Mouse (Mus musculus): Measurements from ENCODE around the gene Tbc1d22a.

DNA sequence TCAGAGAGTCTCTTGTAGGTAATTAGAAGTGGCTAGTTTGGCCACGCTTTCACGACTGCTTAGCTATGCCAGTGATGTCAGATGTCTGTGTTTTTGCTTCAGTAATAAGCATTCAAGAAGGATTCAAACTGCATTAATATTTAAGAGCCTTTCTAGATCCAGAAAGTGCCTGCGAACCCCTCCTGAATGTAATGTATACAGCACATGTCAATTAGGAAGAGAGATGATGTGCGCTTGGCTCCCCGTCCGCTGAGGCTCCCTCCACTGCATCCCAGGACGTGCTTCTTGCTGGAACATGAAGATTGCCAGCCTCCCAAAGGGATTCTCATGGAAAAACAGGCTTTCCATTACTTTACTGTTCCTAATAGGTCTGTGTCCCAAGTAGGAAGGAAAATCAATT, 115.7 kb downstream of the Tbc1d22a start:
- no peak for TF ChIP-seq POLR2A (IDR thresholded peaks at IDR 0.05; ENCODE audit: low read depth, low read length)
- no peak for TF ChIP-seq CTCF (conservative IDR thresholded peaks at IDR 0.05; ENCODE audit: insufficient read depth, insufficient read length, low read depth, low read length)

Data from kidney, adult 2 months (tissue).